Mouse (Mus musculus) adrenal gland, postnatal 0 days (tissue): ENCODE measurements around the gene Zdhhc4. TPM values are rescaled to one million over a fixed set of nuclear protein-coding genes. Genes with fewer than 3 reads are reported as not detected.

Experiments
- polyA plus RNA-seq: library from polyadenylated mRNA; unstranded; fragments of >200 nt; fragmentation: Nextera tagmentation; extraction: Ambion mirVana; gene quantifications from 2 replicates; pipeline ENCODE4 v1.2.1, GENCODE M21; 2015

Zdhhc4 gene
- polyA plus RNA-seq = 58.8 and 92.9 TPM in 2 replicates

DNA sequence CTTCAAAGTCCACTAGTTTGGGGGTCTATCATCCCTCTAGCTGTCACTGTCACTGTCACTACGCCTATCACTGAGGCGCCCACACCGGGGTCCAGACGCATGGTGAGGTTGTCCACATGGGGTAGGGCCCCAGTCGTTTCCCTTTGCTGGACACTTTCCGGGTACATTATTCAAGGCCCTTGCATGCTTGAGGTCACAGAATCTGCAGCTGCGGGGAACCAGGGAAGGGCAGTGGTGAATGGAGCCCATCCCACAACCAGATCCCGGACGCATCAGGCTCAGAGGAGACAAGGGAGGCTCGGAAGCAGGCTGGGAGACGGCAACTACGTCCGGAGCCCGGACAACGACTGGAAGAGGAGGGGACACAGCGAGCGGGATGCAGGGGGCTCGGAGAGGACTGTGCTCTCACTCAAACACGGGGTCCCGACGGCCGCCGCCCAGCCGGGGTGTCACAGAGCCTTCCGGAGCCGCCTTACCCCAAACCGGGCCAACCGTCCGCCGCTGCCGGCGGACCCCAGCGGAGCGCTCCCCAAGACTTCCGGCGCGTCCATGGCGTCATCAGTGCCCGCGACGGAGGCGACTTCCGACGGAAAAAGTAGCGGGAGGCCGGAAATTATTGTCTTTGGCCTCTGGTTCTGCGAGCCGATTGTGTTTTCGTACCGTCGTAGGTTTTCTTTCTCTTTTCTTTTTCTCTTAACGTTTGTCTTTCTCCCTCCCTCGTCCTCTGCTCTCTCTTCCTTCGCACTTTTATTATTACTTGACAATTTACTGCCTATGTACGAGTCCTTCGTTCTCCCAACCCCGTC is at the start of gene Zdhhc4:
Gene Zdhhc4, minus strand, starts transcription at position 567 of the 806 bp plus-strand sequence.

DNA sequence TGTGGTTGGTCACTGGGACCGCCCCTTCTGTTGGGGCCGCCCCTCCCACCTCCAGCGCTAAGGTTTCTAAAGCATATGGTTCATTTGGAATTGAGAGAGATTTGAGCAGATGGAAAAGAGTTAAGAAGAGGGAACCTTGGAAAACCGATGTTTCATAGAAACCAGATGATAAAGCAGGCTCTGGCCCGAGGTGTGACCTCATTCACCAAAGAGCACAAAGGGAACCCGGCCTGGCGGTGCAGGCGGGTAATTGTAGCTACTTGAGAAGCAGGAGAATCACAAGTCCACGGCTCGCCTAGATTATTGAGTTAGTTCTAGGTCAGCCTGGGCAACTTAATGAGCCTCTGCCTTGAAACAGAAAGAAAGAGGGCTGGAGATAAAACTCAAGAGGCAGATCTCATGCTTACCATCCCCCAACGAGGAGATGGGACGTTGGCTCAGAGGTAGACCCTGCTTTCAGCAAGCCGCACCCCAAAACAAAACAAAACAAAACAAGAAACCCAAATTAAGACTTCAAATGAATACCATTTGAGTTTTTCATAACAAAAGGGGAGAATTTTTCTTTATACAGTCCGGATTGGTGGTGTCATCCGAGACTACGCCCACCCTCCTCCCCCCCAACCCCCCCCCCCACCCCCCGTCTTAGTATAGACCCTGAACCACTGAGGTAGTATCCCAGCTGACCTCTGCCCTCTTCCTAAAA is 27.8 kb upstream of the Zdhhc4 start, which contains the start of gene Grid2ip:
Gene Grid2ip, plus strand, starts transcription at position 653 of the 703 bp plus-strand sequence.

DNA sequence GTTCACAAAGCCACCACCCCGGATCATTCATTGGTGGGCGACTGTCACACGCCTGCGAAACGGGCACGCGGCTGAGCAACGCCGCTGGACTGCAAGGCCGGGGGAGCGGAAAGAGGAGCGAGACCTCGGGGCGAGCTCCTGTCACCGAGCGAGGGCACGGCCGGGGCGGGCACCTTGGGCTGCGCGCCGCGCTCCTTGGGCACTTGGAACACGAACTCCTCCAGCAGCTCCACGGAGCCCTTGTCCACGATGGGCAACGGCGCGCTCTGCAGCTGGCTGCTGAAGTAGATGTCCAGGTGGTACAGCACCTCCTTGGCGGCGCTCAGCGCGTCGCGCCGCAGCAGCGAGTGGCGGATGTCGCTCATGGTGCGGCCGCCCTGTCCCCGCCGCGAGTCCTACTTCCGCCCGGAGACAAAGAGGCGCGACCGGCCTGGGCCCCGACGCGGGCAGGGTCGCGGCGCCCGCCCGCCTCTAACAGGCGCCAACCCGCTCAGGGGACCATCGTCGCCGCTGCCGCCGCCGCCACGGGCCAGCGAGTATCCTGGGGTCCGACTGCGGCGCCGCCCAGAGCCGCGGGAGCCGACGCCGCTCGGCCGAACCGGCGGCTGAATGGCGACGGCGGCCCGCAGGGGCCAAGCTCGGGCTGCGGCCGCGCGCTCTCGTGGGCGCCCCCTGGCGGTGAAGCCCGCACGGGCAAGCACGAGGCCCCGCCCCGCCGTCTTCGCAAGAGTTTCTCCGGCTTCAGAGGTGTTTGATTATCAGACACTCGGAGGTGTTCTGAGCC is 14.1 kb downstream of the Zdhhc4 start, which contains the start of gene E130309D02Rik:
Gene E130309D02Rik, minus strand, starts transcription at position 631 of the 784 bp plus-strand sequence.

DNA sequence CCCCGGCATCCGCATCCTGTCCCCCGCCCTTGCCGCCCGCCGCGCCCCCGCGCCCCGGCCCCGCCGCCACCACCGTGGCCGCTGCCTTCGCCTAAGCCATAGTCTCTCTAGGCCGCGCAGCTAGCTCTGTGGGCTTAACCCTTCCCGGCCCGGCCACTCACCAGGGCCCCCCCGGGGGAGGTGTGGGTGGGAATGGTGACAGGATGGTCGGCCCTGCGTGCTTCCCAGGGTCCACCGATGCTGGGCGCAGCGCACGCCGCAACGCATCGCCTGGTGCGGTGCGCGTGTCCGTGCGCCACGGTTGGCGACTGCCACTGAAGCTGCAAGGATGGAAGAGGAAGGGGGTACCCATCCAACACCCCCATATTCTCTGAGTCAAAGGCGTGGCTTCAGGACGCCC is 35.7 kb downstream of the Zdhhc4 start, which contains the start of gene Zfp853:
Gene Zfp853, minus strand, starts transcription at position 220 of the 400 bp plus-strand sequence.

DNA sequence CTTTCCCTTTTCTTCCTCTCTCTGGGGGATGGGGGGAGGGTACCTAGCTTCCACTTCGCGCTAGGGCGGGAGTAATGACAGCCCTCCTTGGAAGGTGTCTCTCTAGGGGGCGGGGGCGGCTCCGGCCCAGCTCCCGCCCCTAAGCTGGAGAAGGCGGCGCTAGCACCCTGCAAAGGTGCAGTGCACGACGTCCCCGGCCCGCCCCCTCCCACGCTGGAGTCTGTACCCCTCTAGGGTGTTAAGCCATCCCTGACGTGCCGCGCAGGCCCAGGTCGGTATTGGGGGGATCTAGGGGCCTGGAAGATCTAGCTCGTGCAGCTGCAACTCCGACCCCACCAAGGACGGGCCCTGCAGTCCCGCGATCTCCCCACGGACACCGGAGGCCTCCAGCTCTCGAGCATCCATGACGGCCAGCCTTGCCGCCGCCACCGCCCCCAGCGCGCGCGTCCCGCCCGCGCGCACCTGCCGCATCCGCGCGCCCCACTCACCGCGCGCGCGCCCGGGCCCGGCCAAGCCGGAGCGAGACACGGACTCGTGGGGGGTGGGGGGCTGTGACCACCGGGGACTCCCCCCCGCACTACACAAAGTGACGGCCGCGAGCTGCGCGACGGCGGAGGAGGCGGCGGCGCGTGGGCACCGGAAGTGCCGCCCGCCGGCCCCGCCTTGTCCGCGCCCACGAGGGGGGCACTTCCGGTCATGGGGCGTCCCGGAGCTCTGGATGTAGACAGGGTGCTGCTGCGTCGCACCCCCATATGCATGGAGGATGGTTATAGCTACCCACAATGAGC is 59.5 kb downstream of the Zdhhc4 start, which contains the start of gene Zfp316:
Gene Zfp316, minus strand, starts transcription at position 660 of the 788 bp plus-strand sequence.

Other genes with a start within 250 kb of the Zdhhc4 start
- 19.4 and 32.7 TPM in 2 replicates for gene Rnf216, start 216.3 kb downstream of the Zdhhc4 start, polyA plus RNA-seq
- 0.03 TPM in 1 of 2 replicates, not detected in the other for gene Olfr718-ps1, start 181.7 kb downstream of the Zdhhc4 start, polyA plus RNA-seq
- 6.1 and 7.0 TPM in 2 replicates for gene Rbak, start 148.5 kb downstream of the Zdhhc4 start, polyA plus RNA-seq
- gene Spdye4b, start 148.2 kb downstream of the Zdhhc4 start, polyA plus RNA-seq = 0.05 TPM in 1 of 2 replicates, not detected in the other
- gene Spdye4a, start 102.4 kb downstream of the Zdhhc4 start, polyA plus RNA-seq = not detected in 2 replicates
- 8.7 and 9.1 TPM in 2 replicates for gene Zfp12, start 94.1 kb downstream of the Zdhhc4 start, polyA plus RNA-seq
- gene Zfp316, start 59.2 kb downstream of the Zdhhc4 start, polyA plus RNA-seq = 3.0 and 3.4 TPM in 2 replicates
- 0.04 and 0.20 TPM in 2 replicates for gene Zfp853, start 35.6 kb downstream of the Zdhhc4 start, polyA plus RNA-seq
- 18.0 and 29.8 TPM in 2 replicates for gene E130309D02Rik, start 13.9 kb downstream of the Zdhhc4 start, polyA plus RNA-seq
- 0.37 and 0.61 TPM in 2 replicates for gene Grid2ip, start 28.1 kb upstream of the Zdhhc4 start, polyA plus RNA-seq
- gene Kdelr2, start 74.6 kb upstream of the Zdhhc4 start, polyA plus RNA-seq = 195 and 215 TPM in 2 replicates
- gene Daglb, start 135.3 kb upstream of the Zdhhc4 start, polyA plus RNA-seq = 8.5 and 14.0 TPM in 2 replicates
- 333 and 409 TPM in 2 replicates for gene Rac1, start 198.8 kb upstream of the Zdhhc4 start, polyA plus RNA-seq